Mouse (Mus musculus) forebrain, embryonic 14.5 days (tissue): ENCODE results near the gene Ccl28. TPM values are rescaled to one million over a fixed set of nuclear protein-coding genes. Genes with fewer than 3 reads are reported as not detected.
"Not testable (repeated sequence)": the region's sequence is repeated elsewhere in the genome, so short reads cannot be mapped to it uniquely, and the experiment has no call there.

Experiments used
- ATAC-seq: fragments of 200-750 bp; cut with Nextera tagmentation; 2 replicates; pipeline ENCODE4 v1.8.0; 2017; ENCODE audit warnings: mild to moderate bottlenecking, moderate library complexity
- DNase-seq: peaks from one replicate; pipeline ENCODE4 v3.0.0-alpha.2; 2015; ENCODE audit warnings: low spot score
- H3K27ac ChIP-seq: fragments of 300-500 bp; sonication (generic); 2 replicates; pipeline ENCODE4 v1.5.1; 2014; ENCODE audit warnings: low read depth, mild to moderate bottlenecking, control low read depth, low read length, moderate library complexity
- H3K27me3 ChIP-seq: fragments of 300-500 bp; sonication (generic); replicated peaks from 2 replicates; pipeline ENCODE4 v1.6.1; 2014; ENCODE audit warnings: low read length, control low read depth, mixed read lengths; ENCODE audit not compliant: control insufficient read depth, insufficient read depth
- H3K36me3 ChIP-seq: fragments of 300-500 bp; sonication (generic); 2 replicates; pipeline ENCODE4 v1.6.1; 2014; ENCODE audit warnings: low read length, control low read depth; ENCODE audit not compliant: control insufficient read depth, insufficient read depth
- H3K4me1 ChIP-seq: fragments of 300-500 bp; sonication (generic); 2 replicates; pipeline ENCODE4 v1.6.1; 2014; ENCODE audit warnings: antibody characterized with exemption, low read length, control low read depth; ENCODE audit not compliant: control insufficient read depth, insufficient read depth
- H3K4me2 ChIP-seq: fragments of 300-500 bp; sonication (generic); 2 replicates; pipeline ENCODE4 v1.6.1; 2014; ENCODE audit warnings: mild to moderate bottlenecking, control low read depth, low read length
- H3K4me3 ChIP-seq: fragments of 300-500 bp; sonication (generic); 2 replicates; pipeline ENCODE4 v1.5.1; 2014; ENCODE audit warnings: low read depth, low read length, control low read depth
- H3K9ac ChIP-seq: fragments of 300-500 bp; sonication (generic); 2 replicates; pipeline ENCODE4 v1.6.1; 2014; ENCODE audit warnings: mild to moderate bottlenecking, low read length, control low read depth, moderate library complexity
- H3K9me3 ChIP-seq: fragments of 300-500 bp; sonication (generic); replicated peaks from 2 replicates; pipeline ENCODE4 v1.6.1; 2016; ENCODE audit warnings: low read length, control low read depth, mixed read lengths; ENCODE audit not compliant: control insufficient read depth
- WGBS: fragments of 180-500 bp; shearing (Covaris S2); extraction: QIAGEN DNeasy Blood & Tissue Kit; methylation state at CpG from one replicate; pipeline ENCODE4 v1.1.7; 2014; 5-methylcytosine and 5-hydroxymethylcytosine counted together
- polyA plus RNA-seq: library from polyadenylated mRNA; unstranded; fragments of >200 nt; fragmentation: Nextera tagmentation; extraction: Ambion mirVana; gene quantifications from 2 replicates; pipeline ENCODE4 v1.2.1, GENCODE M21; 2014

Gene Ccl28
- 0.14 and 0.31 TPM in 2 replicates for polyA plus RNA-seq

DNA sequence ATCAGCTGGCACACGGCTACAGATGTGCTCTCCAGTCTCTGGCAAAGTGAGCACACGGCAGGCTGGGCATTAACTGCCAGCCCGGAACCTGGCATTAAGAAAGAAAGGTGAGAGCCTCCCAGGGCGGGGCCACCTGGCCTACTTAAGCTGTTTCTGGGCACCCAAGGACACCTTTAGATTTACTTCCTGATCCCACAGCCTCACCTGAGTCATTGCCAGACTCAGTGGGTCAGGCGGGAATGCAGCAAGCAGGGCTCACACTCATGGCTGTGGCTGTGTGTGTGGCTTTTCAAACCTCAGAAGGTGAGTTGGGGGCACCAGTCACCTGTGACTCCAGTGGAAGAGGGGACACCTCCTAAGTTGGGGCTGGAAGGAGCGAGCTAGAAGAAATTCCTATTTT, at the start of gene Ccl28:
Gene Ccl28, plus strand, starts transcription at position 186 of the 400 bp plus-strand sequence.
- H3K4me1 ChIP-seq: no peaks in the 10 kb centered on the region
- H3K9me3 ChIP-seq: no peaks in the 10 kb centered on the region
- no peaks in the 10 kb centered on the region for H3K27me3 ChIP-seq
- DNase-seq (no peak), ATAC-seq (no peak)
- no peak within 1 kb of the TSS for H3K4me2 ChIP-seq
- no peaks in the 10 kb centered on the region for H3K36me3 ChIP-seq
- no peak within 1 kb of the TSS for H3K27ac ChIP-seq
- H3K9ac ChIP-seq: no peak within 1 kb of the TSS
- H3K4me3 ChIP-seq: no peak within 1 kb of the TSS
- WGBS: 89% methylated on average over 6 of the region's 6 CpGs

DNA sequence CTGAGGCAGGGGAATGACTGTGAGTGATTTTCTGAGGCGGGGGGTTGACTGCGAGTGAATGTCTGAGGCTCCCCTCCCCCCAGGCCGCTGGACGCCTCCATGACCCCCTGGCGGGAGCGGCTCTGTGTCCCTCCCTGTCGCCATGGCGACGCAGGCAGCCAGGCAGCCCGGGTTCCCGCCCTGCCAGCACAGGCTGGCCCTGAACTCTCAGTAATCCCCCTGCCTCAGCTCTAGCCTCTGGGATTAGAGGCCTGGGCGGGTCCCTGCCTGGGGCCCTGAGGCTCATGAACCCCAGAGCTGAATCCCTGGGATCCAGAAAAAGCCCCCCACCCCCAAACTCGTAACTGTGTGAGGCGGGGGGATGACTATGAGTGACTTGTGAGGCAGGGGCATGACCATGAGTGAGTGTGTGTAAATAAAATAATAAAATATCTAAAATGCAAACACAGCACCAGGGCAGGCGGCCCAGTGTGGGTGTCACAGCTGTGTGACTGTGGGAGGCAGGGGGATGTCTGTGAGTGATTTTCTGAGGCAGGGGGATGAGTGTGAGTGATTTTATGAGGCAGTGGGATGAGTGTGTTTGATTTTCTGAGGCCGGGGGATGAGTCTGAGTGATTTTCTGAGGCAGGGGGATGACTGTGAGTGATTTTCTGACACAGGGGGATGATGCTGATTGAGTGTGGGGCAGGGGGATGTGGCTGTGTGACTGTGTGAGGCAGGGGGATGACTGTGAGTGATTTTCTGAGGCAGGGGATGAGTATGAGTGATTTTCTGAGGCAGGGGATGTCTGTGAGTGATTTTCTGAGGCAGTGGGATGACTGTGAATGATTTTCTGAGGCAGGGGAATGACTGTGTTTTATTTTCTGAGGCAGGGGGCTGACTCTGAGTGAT, 27.1 kb upstream of the Ccl28 start:
- H3K9ac ChIP-seq, H3K27me3 ChIP-seq, H3K36me3 ChIP-seq, H3K4me2 ChIP-seq, H3K4me3 ChIP-seq, H3K27ac ChIP-seq, H3K4me1 ChIP-seq: not testable (repeated sequence)
- DNase-seq (peak; percentile 77), ATAC-seq (peak; percentile 83)
- H3K9me3 ChIP-seq: peaks cover 17% of the 10 kb centered on the region
- WGBS: 64% methylated on average over 14 of the region's 16 CpGs

DNA sequence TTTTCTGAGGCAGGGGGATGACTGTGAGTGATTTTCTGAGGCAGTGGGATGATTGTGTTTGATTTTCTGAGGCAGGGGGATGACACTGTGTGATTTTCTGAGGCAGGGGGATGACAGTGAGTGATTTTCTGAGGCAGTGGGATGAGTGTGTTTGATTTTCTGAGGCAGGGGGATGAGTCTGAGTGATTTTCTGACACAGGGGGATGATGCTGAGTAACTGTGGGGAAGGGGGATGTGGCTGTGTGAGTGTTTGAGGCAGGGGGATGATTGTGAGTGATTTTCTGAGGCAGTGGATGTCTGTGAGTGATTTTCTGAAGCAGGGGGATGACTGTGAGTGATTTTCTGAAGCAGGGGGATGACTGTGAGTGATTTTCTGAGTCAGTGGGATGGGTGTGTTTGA, 25.2 kb upstream of the Ccl28 start:
- not testable (repeated sequence) for H3K4me2 ChIP-seq, ATAC-seq, H3K27me3 ChIP-seq, H3K27ac ChIP-seq, H3K36me3 ChIP-seq, H3K4me3 ChIP-seq, H3K4me1 ChIP-seq, H3K9ac ChIP-seq
- peaks cover 17% of the 10 kb centered on the region for H3K9me3 ChIP-seq
- DNase-seq: peak; percentile 15

DNA sequence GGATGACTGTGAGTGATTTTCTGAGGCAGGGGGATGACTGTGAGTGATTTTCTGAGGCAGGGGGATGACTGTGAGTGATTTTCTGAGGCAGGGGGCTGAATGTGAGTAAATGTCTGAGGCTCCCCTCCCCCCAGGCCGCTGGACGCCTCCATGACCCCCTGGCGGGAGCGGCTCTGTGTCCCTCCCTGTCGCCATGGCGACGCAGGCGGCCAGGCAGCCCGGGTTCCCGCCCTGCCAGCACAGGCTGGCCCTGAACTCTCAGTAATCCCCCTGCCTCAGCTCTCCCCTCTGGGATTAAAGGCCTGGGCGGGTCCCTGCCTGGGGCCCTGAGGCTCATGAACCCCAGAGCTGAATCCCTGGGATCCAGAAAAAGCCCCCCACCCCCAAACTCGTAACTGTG, 24.6 kb upstream of the Ccl28 start:
- not testable (repeated sequence) for H3K27ac ChIP-seq, H3K4me3 ChIP-seq, H3K9ac ChIP-seq, DNase-seq, ATAC-seq, H3K4me1 ChIP-seq, H3K4me2 ChIP-seq, H3K36me3 ChIP-seq, H3K27me3 ChIP-seq
- H3K9me3 ChIP-seq: peaks cover 17% of the 10 kb centered on the region
- WGBS: 58% methylated on average over 6 of the region's 12 CpGs

DNA sequence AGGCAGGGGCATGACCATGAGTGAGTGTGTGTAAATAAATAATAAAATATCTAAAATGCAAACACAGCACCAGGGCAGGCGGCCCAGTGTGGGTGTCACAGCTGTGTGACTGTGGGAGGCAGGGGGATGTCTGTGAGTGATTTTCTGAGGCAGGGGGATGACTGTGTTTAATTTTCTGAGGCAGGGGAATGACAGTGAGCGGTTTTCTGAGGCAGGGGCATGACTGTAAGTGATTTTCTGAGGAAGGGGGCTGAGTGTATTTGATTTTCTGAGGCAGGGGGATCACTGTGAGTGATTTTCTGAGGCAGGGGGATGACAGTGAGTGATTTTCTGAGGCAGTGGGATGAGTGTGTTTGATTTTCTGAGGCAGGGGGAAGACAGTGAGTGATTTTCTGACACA, 24.1 kb upstream of the Ccl28 start:
- H3K27ac ChIP-seq, H3K4me3 ChIP-seq, ATAC-seq, H3K4me1 ChIP-seq, H3K27me3 ChIP-seq, DNase-seq, H3K9ac ChIP-seq, H3K4me2 ChIP-seq, H3K36me3 ChIP-seq: not testable (repeated sequence)
- peaks cover 17% of the 10 kb centered on the region for H3K9me3 ChIP-seq
- 71% methylated on average over 2 of the region's 2 CpGs for WGBS

DNA sequence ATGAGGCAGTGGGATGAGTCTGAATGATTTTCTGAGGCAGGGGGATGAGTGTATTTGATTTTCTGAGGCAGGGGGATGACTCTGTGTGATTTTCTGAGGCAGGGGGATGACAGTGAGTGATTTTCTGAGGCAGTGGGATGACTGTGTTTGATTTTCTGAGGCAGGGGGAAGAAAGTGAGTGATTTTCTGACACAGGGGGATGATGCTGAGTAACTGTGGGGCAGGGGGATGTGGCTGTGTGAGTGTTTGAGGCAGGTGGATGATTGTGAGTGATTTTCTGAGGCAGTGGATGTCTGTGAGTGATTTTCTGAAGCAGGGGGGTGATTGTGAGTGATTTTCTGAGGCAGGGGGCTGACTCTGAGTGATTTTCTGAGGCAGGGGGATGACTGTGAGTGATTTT, 23.5 kb upstream of the Ccl28 start:
- not testable (repeated sequence) for H3K36me3 ChIP-seq, H3K9ac ChIP-seq, H3K27me3 ChIP-seq, H3K4me2 ChIP-seq, ATAC-seq, H3K4me3 ChIP-seq, H3K27ac ChIP-seq, H3K4me1 ChIP-seq
- peak; percentile 65 for DNase-seq
- peaks cover 17% of the 10 kb centered on the region for H3K9me3 ChIP-seq

DNA sequence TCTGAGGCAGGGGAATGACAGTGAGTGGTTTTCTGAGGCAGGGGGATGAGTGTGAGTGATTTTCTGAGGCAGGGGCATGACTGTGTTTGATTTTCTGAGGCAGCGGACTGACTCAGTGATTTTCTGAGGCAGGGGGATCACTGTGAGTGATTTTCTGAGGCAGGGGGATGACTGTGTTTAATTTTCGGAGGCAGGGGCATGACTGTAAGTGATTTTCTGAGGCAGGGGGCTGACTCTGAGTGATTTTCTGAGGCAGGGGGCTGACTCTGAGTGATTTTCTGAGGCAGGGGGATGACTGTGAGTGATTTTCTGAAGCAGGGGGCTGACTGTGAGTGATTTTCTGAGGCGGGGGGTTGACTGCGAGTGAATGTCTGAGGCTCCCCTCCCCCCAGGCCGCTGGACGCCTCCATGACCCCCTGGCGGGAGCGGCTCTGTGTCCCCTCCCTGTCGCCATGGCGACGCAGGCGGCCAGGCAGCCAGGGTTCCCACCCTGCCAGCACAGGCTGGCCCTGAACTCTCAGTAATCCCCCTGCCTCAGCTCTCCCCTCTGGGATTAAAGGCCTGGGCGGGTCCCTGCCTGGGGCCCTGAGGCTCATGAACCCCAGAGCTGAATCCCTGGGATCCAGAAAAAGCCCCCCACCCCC, 20.8 kb upstream of the Ccl28 start:
- WGBS: 32% methylated on average over 12 of the region's 13 CpGs
- H3K4me1 ChIP-seq, H3K9me3 ChIP-seq, ATAC-seq, H3K27ac ChIP-seq, H3K4me3 ChIP-seq, H3K4me2 ChIP-seq, H3K36me3 ChIP-seq, H3K27me3 ChIP-seq, H3K9ac ChIP-seq: not testable (repeated sequence)
- peak; percentile 26 for DNase-seq

DNA sequence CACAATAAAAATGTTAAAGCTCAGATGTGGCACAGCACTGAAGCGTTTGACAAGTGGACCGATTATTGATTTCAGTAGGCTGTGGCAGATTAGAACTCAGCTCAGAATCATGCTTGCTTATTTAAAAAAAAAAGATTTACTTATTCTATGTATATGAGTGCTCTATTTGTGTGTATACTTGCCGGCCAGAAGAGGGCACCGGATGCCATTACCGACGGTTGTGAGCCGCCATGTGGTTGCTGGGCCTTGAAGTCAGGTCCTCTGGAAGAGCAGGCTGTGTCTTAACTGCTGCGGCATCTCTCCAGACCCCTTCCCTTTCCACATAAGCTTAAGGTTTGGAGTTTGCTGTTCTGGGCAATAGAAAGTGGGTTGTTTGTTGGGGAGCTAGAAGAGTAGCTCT, 19.7 kb upstream of the Ccl28 start:
- H3K4me1 ChIP-seq, H3K4me2 ChIP-seq, ATAC-seq, H3K4me3 ChIP-seq, H3K27me3 ChIP-seq, H3K27ac ChIP-seq, H3K9me3 ChIP-seq, H3K36me3 ChIP-seq, H3K9ac ChIP-seq: not testable (repeated sequence)
- 94% methylated on average over 6 of the region's 8 CpGs for WGBS
- DNase-seq: peak; percentile 5

DNA sequence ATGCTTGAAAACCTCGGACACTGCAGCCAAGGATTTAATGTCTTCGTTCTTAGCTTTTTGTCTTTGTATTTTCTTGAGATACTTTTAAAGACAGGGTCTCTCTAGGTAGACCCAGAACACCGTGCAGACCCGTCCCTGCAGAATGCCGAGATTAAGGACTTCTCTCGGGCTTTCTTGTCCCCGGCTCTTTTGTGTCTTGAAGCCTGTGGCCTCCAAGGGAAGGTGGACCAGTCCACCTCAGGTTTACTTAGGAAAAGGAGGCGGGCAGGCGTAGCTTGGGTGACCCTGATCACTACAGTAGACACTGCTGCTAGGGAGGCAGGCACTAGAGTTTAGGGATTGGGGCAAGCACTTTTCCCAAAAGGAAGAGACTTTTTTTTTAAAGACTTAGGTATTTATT, 19.3 kb upstream of the Ccl28 start:
- not testable (repeated sequence) for H3K4me3 ChIP-seq, DNase-seq, H3K4me2 ChIP-seq, H3K27ac ChIP-seq, H3K4me1 ChIP-seq, H3K9ac ChIP-seq, H3K36me3 ChIP-seq, H3K9me3 ChIP-seq, H3K27me3 ChIP-seq
- 89% methylated on average over 7 of the region's 9 CpGs for WGBS
- 0 out of 2 replicates have a peak, but pooled peaks have one; percentile 6 for ATAC-seq
